Mouse (Mus musculus) CD4-positive, CD25-positive, alpha-beta regulatory T cell, adult 4 months (primary cell): ENCODE results near the gene Gm20388. TPM values are rescaled to one million over a fixed set of nuclear protein-coding genes. Genes with fewer than 3 reads are reported as not detected.

Experiments
- ATAC-seq: one replicate; pipeline ENCODE4 v1.8.0; 2017
- polyA plus RNA-seq, 2 experiments: library from polyadenylated mRNA; unstranded; fragments of 100-300 nt; shearing (Covaris generic); gene quantifications; one replicate each; pipeline ENCODE4 v1.2.1; 2017

Gene Gm20388
- polyA plus RNA-seq, 2 experiments from 2014 or later = 10.7 to 12.8 TPM

- no peak for ATAC-seq
Observed at GRCm38 (mm10) chr8:119964859-119965258, 54.2 kb downstream of the Gm20388 start.

- no peak for ATAC-seq
Observed at GRCm38 (mm10) chr8:119967435-119967834, 56.8 kb downstream of the Gm20388 start.

GRCm38 (mm10) chr8:119970169-119970568 lies 59.5 kb downstream of the Gm20388 start:
- no peak for ATAC-seq

GRCm38 (mm10) chr8:119972558-119972957 lies 61.9 kb downstream of the Gm20388 start:
- ATAC-seq = peak; percentile 34

- ATAC-seq = no peak
Observed at GRCm38 (mm10) chr8:119978770-119979381, 68.2 kb downstream of the Gm20388 start.

- no peak for ATAC-seq
Observed at GRCm38 (mm10) chr8:119981253-119981652, 70.6 kb downstream of the Gm20388 start.

- peak; percentile 34 for ATAC-seq
Observed at GRCm38 (mm10) chr8:119984085-119984484, 73.4 kb downstream of the Gm20388 start.

- ATAC-seq = no peak
Observed at GRCm38 (mm10) chr8:119986174-119986573, 75.5 kb downstream of the Gm20388 start.

GRCm38 (mm10) chr8:119988087-119988486 lies 77.4 kb downstream of the Gm20388 start:
- ATAC-seq = no peak

GRCm38 (mm10) chr8:119992249-119992648 lies 81.6 kb downstream of the Gm20388 start, which contains the start of gene Crispld2:
Crispld2 (plus strand) TSS chr8:119992438.
- no peak for ATAC-seq

GRCm38 (mm10) chr8:119994114-119994513 lies 83.5 kb downstream of the Gm20388 start:
- ATAC-seq = no peak

- no peak for ATAC-seq
Observed at GRCm38 (mm10) chr8:119994556-119994955, 83.9 kb downstream of the Gm20388 start.

GRCm38 (mm10) chr8:119997266-119997665 lies 86.6 kb downstream of the Gm20388 start:
- no peak for ATAC-seq

GRCm38 (mm10) chr8:120000461-120000860 lies 89.8 kb downstream of the Gm20388 start:
- ATAC-seq = no peak

- ATAC-seq = no peak
Observed at GRCm38 (mm10) chr8:120001712-120002111, 91.1 kb downstream of the Gm20388 start.

- no peak for ATAC-seq
Observed at GRCm38 (mm10) chr8:120002348-120002747, 91.7 kb downstream of the Gm20388 start.

GRCm38 (mm10) chr8:120004154-120004702 lies 93.6 kb downstream of the Gm20388 start:
- ATAC-seq = no peak

GRCm38 (mm10) chr8:120004705-120005381 lies 94.2 kb downstream of the Gm20388 start:
- ATAC-seq = no peak

- ATAC-seq = no peak
Observed at GRCm38 (mm10) chr8:120006645-120007160, 96.1 kb downstream of the Gm20388 start.

GRCm38 (mm10) chr8:120007178-120007577 lies 96.5 kb downstream of the Gm20388 start:
- ATAC-seq = no peak

- no peak for ATAC-seq
Observed at GRCm38 (mm10) chr8:120009284-120009683, 98.6 kb downstream of the Gm20388 start.

GRCm38 (mm10) chr8:120012491-120012890 lies 101.8 kb downstream of the Gm20388 start:
- no peak for ATAC-seq

- ATAC-seq = no peak
Observed at GRCm38 (mm10) chr8:120012927-120013326, 102.3 kb downstream of the Gm20388 start.
